Mouse (Mus musculus) cerebral cortex, adult 2 months (tissue): ENCODE measurements around the gene Cenpx.

Experiments used
- WGBS: fragments of 180-500 bp; shearing (Covaris S2); methylation state at CpG from one replicate; pipeline ENCODE4 v1.1.7; 2018; 5-methylcytosine and 5-hydroxymethylcytosine counted together

The Cenpx gene

GRCm38 (mm10) chr11:120726243-120727168 is 13.0 kb upstream of the Cenpx start:
- WGBS: 32% methylated on average over 36 of the region's 36 CpGs

GRCm38 (mm10) chr11:120723509-120723908 is 10.0 kb upstream of the Cenpx start:
- WGBS: 80% methylated on average over 7 of the region's 7 CpGs

- WGBS: 88% methylated on average over 11 of the region's 11 CpGs
Observed at GRCm38 (mm10) chr11:120722761-120723382, 9.3 kb upstream of the Cenpx start.

GRCm38 (mm10) chr11:120722067-120722630 is 8.6 kb upstream of the Cenpx start:
- 18% methylated on average over 21 of the region's 21 CpGs for WGBS

- WGBS: 1% methylated on average over 90 of the region's 90 CpGs
Observed at GRCm38 (mm10) chr11:120721124-120722066, 7.9 kb upstream of the Cenpx start, which contains the start of gene Rac3. Rac3 (plus strand) TSS chr11:120721470.

- WGBS: 7% methylated on average over 17 of the region's 17 CpGs
Observed at GRCm38 (mm10) chr11:120720450-120720849, 6.9 kb upstream of the Cenpx start.

GRCm38 (mm10) chr11:120719841-120720376 is 6.4 kb upstream of the Cenpx start:
- WGBS: 79% methylated on average over 13 of the region's 13 CpGs

GRCm38 (mm10) chr11:120719242-120719641 is 5.7 kb upstream of the Cenpx start:
- WGBS: 86% methylated on average over 9 of the region's 9 CpGs

GRCm38 (mm10) chr11:120715131-120715530 is 1.6 kb upstream of the Cenpx start:
- 82% methylated on average over 9 of the region's 9 CpGs for WGBS

- 43% methylated on average over 10 of the region's 10 CpGs for WGBS
Observed at GRCm38 (mm10) chr11:120714546-120714945, 1.0 kb upstream of the Cenpx start.

- under 1% methylated on average over 38 of the region's 38 CpGs for WGBS
Observed at GRCm38 (mm10) chr11:120712771-120713568, 568 bp downstream of the Cenpx start.

- WGBS: 70% methylated on average over 8 of the region's 8 CpGs
Observed at GRCm38 (mm10) chr11:120711980-120712604, 1.4 kb downstream of the Cenpx start.

- WGBS: 90% methylated on average over 5 of the region's 5 CpGs
Observed at GRCm38 (mm10) chr11:120710672-120711071, 2.9 kb downstream of the Cenpx start.

- WGBS: 80% methylated on average over 2 of the region's 2 CpGs
Observed at GRCm38 (mm10) chr11:120709551-120709950, 4.0 kb downstream of the Cenpx start.

- WGBS: 60% methylated on average over 5 of the region's 5 CpGs
Observed at GRCm38 (mm10) chr11:120707969-120708368, 5.6 kb downstream of the Cenpx start.

- WGBS: 49% methylated on average over 12 of the region's 12 CpGs
Observed at GRCm38 (mm10) chr11:120707225-120707624, 6.3 kb downstream of the Cenpx start.

- WGBS: 59% methylated on average over 5 of the region's 5 CpGs
Observed at GRCm38 (mm10) chr11:120706120-120706519, 7.4 kb downstream of the Cenpx start.

GRCm38 (mm10) chr11:120704486-120705325 is 8.8 kb downstream of the Cenpx start:
- WGBS: 60% methylated on average over 7 of the region's 8 CpGs
